Mouse (Mus musculus): Measurements from ENCODE around the gene Ccdc47.

- TF ChIP-seq MAFK (IDR thresholded peaks at IDR 0.05; ENCODE audit: insufficient read depth, low read depth, low read length) (no peak), ZC3H11A (IDR thresholded peaks at IDR 0.05; ENCODE audit: borderline replicate concordance, low read depth, low read length) (no peak)
Observed at GRCm38 (mm10) chr11:106167435-106167834, 48.7 kb downstream of the Ccdc47 start.

All from ES-E14 (cell line).